Mouse (Mus musculus) kidney, adult 9 months (tissue): ENCODE measurements around the gene Olfr175-ps1.

Experiments
- DNase-seq: peaks from one replicate; pipeline ENCODE4 v3.0.0; 2022

The Olfr175-ps1 gene

GRCm38 (mm10) chr16:58826732-58827319, at the start of gene Olfr175-ps1:
Gene Olfr175-ps1 (minus strand): TSS chr16:58826782.
- DNase-seq = no peak

- no peak for DNase-seq
These were observed 48.1 kb upstream of the Olfr175-ps1 start, which contains the start of gene Olfr177 for GRCm38 (mm10) chr16:58874668-58875067. Gene Olfr177 (minus strand): TSS chr16:58874768.

DNA sequence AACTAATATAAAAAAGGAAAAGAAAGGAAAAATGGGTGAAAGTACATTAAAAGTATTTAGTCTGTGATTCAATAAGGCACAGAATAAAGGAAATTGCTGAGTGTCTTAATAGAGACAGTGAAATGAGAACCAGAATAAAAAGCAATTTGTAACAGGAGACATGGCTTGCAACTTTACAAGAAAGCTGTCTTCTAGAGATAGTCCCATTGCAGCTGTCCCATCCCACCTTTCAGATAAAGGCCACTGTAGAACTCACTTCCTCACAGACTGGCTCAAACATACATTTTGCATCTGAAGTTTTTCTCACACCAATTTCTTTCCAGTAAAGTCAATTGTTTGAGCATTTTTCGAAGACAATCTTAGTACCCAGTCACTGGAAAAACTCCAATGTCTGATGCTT, 34.9 kb upstream of the Olfr175-ps1 start:
- no peak for DNase-seq

DNA sequence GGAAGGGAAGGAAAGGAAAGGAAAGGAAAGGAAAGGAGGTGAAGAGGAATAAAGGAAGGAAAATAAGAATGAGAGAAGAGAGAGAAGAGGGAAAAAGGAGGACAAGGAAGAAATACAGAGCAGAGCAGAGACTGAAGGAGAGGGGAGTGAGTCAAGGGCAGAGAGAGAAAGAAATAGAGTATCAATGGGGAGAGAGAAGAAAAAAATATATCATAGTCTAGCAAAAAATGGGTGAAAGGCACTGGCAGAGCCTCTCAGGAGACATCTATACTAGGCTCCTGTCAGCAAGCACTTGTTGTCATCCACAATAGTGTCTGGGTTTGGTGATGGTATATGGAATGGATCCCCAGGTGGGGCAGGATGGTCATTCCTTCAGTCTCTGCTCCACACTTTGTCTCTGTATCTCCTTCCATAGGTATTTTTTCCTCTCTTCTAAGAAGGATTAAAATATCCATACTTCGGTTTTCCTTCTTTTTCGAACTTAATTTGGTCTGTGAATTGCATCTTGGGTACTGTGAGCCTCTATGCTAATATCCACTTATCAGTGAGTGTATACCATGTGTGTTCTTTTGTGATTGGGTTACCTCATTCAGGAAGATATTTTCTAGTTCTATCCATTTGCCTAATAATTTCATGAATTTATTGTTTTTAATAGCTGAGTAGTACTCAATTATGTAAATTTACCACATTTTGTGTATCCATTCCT, 33.6 kb upstream of the Olfr175-ps1 start:
- no peak for DNase-seq

- no peak for DNase-seq
These were observed 26.4 kb downstream of the Olfr175-ps1 start, which contains the start of gene Olfr173 for GRCm38 (mm10) chr16:58800168-58800567. Gene Olfr173 (minus strand): TSS chr16:58800268.
